Mouse (Mus musculus) Muller cell, postnatal 12 days (primary cell): Measurements from ENCODE around the gene Abhd10.

ENCODE experiments used
- DNase-seq: peaks from one replicate; pipeline ENCODE4 v3.0.0-alpha.2; 2015; ENCODE audit errors: inconsistent ontology term

Gene Abhd10

DNA sequence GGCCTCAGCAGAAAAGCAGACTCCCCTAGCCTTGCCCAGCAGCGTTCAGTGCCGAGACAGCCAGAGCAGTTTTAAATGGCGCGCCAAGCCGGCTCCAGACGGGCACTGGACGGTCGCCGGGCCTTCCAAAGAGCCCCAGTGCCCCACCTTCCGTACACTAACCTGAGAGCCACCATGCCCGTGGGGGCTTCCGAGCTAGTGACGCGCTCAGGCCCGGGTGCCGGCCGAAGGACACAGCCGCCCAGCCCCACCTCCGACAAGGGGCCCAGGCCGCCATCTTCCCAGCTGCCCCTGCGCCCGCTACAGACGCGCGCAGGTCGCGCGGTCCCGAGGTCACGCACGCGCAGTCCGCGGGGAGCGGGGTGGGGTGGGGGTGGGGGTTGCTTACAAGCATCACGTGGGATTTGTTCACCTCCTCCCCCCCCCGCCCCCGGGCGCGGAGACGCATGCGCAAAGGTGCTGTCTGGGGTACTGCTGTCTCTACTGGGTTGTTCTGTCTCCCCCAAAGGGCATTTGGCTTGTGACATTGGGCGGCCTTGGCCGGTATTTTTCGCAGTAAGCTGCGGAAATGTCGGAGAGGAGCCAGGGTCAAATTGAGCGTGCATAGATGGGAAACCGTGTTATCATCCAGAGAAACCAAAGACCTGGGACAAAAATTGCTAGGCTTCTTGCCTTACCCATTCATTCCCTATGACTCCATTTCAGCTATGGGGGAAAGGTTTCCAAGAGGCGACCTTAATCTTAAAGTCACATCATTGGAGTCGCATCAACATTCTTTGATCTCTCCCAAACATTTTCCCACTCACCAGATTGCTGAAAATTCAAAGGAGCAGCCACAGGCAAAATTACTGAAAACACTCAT is at the start of gene Abhd10:
Abhd10 (minus strand) TSS at position 341 of the 862 bp plus-strand sequence.
- peak; percentile 98 for DNase-seq

DNA sequence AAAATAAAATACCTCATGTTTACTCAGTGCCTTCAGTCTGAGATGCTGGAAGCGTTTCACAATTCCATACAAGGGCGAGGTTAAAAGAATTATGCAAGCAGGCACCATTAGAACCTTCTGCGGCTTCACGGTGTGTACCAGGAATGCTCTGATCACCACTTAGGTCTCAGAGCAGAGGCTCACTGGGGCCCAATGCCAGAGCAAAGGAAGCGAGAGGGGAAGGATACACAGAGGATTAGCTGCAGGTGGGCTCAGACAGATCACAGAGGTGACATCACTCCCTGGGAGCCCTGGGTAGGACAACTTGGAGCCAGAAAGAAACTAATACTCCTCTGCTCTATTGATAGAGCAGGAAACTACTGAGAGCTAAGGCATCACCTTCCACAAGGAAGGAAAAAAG is 48.5 kb upstream of the Abhd10 start:
- DNase-seq: peak; percentile 12

DNA sequence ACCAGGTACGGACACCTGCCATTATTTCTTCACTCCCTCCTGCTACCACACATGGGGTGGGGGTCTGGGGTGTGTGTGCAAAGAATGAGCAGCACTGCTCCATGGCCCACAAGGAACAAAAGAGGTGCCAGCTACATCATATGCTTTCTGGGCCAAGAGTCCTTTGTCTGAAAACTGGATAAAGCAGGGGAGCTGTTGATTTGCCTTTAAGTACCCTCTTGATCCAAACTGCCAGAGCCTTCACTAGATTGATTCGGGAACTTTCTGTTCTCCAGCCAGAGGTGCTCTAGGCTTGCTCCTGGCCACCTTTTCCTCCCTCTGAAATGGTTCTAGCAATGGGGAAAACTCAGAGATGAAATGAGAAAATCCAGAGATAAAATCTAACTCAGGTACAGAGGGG is 46.6 kb upstream of the Abhd10 start:
- DNase-seq: no peak

DNA sequence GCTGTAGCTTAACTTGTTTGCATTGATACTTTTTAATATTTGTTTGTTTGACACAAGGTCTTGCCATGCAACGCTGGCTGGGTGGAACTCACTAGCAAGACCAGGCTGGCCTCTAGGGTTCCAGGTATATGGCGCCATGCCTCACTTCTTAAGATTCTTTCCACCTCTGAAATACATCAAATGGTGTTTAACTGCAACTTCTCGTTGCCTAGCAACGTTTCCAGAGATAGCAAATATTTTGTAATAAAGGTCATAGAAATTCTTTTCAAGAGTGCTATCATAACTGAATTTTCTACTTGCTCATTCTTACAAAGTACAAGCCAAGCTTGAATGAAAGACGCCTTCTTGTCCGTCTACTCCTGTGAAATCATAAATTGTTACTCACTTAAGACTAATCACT is 44.9 kb upstream of the Abhd10 start:
- no peak for DNase-seq

DNA sequence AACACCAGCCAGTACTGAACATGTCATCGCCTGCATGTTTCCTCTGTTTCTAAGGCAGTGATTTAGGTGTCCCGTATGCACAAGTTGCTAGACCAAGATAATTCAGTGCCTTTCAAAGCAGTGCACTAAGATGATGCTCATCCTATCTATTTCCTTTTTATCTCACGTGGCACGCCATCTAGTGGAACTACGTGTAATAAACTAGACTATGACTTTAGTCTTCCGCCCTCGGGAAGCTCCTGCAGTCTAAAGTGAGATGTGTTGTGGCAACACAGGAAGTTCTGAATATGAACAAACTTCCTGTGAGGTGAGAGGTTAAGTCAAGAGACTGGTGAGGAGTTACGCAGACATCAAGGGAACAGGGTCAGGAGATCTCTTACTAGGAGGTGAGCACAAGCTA is 43.9 kb upstream of the Abhd10 start:
- DNase-seq: no peak

DNA sequence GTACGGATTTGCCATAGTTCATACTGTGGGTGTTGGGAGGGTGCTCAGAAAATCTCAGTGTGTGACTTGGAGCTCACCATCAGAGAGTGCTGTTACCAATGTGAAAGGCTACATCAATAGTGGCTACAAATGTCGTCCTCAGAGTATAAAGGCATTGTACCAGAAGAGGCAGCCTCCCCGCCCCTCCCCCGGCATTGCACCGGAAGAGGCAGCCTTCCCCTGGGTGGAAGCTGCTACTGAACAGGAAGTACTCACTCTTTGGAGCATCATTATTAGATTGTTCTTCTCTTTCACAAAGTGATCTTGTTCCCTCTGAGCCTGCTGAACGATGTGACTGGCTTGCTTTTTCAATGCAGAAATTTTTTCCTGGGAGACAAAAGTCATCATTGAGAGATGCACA is 37.2 kb upstream of the Abhd10 start:
- DNase-seq: no peak

DNA sequence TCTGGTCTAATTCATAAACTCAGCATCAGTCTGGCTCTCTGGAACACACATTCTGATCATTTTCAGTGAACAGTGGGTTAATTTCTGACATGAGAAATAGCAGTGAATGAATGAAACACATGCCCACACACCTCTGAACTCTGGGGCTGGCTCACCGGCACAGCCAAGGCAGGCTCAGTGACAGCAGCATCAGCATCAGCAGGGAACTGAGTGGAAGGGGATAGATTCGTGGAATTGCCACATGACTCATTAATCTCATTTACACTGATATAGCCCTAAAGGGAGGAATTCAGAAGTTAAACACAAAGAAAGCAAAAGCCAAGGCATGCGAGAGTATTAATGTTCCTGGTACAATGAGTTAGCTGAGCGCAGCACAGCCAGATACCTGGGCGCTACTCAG is 32.1 kb upstream of the Abhd10 start:
- no peak for DNase-seq

DNA sequence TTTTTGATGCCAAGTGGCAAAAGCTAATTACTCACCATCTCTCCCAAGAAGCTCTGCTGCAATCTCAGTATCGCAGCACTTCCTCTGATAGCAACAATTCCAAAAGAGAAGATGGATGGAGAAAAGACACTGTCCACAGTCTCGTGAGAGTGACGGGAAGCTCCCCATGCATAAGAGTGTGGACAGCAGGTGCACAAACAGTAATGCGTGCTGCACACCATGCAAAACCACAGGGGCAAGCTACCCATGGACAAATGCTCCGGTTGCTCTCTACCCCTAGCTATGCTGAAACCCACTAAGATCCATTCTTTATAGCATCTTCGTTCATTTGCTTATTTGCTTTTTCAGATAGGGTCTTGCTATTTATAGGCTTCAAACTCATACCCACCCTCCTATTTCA is 28.2 kb upstream of the Abhd10 start:
- DNase-seq: no peak

DNA sequence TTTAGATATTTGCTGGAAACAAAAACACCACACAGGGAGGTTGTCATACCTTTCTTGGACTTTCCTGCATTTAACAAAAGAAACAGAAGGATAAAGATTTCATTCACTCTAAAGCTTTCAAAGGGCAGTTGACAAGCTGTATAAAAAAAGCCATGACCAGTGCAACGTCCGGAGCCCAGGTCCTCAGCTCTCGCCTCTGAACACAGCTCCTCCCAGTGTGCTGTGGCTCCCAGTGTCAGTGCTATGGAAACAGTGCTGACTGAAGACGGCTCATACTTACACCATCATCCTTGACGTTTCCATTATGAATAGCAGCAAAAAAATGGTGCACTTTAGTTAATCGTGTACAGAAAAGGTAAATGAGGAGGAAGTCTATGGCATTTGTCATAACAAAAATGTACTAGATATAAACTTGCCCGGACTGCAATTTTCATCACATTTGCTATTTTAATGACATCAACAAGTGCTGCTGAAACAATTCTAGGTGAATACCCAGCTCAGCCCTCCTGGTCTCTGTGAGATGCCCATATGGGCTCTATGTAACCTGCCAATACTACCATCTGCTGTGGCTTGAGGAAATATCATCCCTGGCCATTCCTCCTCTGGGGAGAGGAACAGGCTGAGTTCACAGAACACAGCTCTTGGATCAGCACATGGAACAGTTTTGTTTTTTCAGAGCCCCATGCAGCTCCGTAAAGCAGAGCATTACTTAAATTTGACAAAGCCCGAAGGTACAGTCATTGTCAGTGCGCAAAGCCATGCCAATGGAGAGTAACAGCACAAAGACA is 25.3 kb upstream of the Abhd10 start:
- DNase-seq: no peak

DNA sequence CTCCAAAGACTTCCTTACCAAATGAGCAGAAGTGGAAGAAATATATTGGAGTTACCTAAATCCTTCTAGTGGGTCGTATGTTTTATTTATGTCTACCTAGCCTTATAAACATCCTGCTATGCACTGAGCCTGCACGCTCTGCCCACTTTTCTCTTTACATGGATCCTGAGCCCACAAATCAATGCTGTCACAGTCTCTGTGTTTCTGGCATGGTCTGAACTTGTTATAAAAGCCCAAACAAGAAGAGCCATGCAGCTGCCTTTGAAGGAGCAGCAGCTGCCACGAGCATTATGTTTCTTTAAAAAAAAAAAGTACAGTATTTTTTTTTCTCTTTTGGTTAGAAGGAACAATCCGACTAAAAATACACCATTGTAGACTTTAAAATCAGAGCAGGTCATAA is 24.7 kb upstream of the Abhd10 start:
- no peak for DNase-seq

DNA sequence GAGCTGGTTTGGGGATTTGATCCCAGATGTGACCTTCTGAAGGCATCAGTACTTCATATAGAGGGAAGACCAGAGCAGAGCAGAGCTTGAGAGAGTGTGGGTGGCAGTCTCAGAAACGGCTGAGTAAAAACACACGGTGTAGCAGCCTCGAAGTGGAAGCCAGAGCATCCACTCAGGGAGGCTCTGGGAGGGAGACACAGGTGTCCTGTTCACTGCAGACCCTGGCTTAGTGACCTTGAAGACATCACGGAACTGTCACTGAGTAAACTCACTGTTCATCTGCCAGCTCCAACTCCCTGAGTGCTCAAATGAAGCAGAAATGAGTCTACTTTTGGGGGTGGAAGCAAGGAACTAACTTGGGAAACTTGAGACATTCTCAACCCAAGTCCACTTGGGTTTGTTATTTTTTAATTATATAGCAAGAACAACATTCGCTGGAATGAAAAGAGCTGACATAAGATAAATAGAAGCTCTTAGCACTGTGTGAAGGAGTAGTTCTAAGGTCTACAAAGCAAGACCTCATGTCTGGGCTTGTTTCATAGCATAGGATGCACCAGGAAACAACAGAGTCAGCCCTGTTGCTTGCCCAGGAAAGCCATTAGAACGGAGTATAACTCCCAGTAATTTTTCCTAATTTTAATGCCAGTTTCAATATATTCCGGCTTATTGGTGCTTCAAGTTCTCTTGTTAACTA is 23.2 kb upstream of the Abhd10 start:
- no peak for DNase-seq

DNA sequence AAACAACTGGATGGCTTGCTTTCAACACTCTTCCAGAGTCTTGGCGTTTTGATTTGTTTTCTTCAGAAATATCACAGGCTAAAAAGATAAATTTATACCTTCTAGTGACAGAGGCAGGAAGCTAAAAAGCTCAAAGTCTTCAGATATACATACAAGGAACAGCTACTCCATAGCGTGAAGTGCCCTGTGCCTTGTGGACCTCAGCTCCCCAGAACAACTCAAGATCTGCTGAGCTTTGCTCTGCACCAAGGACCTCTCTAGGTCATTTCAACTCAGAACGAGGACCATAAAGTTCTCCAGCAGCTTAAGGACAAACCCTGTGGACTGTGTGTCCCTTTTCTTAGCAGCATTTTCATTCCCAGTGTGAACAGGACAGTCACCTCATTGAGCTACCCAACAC is 22.3 kb upstream of the Abhd10 start:
- DNase-seq: no peak

DNA sequence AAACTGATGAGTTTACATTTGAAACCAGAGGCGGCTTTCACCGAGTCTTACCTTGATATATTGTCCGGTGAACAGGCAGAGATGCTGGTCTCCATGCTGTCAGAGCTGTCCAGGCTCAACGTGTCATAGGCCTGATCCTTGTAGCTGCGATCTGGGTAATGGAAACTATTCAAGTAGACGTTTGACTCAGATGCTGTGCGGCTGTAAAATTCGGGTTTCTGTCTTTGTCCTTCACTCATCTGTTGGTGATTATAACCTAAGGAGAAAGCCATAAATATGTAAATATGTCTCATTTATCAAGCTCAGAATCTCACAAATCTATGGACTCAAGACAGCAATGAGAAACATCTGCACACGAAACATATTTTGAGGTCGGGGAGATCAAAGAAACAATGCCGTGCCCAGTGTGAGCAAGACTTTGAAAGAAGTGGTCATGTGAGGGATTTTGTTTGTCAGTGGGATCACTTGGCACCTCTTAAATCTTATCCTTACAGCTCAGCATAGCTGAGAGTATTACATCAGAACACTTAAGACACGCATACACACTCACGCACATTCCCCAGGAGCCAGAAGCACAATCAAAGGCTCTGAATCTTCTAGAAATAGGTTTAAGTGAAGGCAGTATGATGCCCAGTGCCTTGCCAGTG is 20.2 kb upstream of the Abhd10 start:
- no peak for DNase-seq

DNA sequence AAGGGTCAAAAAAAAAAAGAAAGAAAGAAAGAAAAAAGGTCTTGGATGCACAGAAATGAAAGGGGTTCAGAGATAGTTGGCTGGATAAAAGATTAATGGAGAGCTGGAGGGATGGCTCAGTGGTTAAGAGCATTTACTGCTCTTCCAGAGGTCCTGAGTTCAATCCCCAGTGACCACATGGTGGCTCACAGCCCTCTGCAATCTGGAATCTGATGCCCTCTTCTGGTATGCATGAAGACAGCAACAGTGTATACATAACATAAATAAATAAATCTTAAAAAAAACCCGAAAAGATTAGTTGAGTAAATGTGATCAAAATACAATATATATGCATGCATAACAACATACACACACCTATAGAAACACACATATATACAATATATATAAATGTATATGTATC is 18.7 kb upstream of the Abhd10 start:
- no peak for DNase-seq

DNA sequence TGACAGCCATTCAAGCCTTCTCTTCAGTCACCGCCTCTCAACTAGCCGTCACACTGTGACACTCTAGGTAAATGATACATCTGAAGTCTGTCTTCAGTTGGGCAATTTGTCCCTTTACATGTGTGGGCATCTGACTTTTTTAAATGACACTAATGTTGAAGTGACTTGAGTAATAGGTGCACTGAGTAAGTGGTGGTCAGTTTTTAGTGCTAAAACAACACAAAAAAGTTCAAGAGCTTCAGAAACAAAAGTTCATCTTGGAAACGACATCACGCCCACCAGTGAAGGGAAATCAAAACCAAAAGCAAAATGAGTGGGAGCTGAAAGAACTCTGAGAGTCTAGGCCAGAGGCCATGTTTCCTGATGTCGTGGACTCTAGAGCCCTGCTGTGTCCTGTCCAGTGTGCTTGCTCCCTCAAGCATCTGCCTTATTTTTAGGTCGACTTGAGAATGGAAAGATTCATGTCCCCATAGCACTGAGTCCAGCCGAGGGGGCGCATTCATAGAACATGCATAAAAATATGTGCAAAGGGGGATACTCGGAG is 16.0 kb upstream of the Abhd10 start:
- DNase-seq: no peak

DNA sequence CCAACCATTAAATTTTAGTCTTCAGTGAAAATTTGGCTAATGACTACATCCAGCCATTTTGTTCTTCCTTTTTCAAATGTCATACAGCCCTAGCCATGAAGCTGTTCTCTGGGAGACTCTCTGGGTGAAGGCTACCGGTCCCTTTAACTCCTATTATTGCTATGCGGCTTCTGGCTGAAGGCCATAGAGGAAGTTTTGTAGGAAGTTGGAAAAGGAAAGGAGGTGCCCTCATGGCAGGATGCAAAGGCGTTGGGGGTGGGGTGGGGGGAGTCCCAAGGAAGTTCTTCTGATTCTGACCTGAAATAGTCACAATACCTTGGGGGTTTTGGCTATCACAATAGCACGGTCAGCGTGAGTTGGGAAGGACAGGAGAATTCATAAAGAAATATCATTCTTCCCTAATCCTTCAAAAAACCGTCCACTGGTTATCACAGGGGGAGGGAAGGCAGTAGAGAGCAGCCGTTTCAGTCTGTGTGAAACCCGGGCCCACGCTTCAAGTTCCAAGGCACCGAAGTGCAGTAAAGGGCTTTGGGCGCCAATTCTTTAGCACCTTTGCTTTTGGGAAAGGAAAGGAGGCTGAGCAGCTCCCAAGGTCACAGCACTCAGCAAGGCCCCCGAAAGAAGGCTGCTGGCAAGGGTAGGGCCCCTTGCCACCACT is 14.8 kb upstream of the Abhd10 start:
- no peak for DNase-seq

DNA sequence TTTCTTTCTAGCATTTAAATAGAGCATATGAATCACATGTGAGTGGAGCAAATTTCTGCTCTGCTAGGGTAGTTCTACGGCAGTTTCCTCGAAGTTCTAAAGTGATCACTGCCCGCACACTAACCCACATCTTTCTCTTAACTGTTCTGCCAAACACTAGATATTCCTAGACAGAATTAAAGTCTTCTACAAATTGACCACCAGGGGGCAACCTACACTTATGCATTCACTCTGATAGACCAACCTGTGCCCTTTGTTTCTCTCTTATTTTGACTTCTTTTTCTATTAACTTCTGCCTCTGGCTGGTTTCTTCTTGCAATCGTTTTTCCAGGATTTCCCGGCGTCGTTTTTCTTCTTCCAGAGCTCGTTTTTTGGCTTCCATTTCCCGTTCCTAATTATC is 14.1 kb upstream of the Abhd10 start:
- DNase-seq: peak; percentile 35

DNA sequence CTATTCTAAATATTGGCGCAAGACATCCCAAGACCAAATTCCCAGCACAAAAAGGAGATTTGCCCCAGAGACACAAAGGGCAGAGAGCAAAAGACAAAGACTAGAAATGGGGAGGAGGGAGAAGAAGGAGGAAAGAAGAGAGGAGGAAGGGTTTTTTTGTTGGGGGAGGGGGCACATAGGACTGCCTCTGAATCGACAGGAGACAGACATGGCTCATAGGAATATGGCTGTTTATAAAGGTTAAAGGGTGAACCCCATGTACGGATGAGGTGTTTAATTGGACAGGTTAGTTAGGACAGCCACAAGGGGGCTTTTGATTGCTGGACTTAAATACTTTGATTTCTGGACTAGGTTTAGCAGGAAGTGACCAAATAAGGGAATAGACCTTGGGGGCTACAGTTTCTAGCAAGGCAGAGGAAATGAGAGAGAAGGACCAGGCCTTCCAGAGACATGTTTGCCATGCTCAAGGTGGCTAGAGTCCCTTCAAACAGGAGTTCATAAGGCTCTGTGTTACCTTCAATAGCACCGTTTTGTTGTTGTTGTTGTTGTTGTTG is 913 bp upstream of the Abhd10 start:
- DNase-seq: no peak

DNA sequence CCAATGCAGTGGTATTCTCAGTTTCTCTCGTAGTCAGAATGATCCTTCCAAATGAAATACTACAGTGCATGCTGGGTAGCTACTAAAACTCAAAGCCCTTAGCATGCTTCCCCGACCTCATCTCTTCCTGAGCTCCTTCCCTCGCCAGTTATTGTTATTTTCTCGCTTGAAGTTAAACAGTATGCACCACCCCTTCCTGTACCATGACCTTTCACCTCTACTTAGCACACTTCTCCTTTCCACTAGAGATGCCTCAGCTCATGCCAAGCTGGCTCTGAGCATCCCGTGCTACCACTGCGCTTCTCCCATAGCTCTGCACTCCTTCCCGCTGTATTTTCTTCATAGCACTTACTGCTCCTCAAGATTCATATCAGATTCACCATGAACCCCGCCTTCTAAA is 4.9 kb downstream of the Abhd10 start:
- DNase-seq: no peak

DNA sequence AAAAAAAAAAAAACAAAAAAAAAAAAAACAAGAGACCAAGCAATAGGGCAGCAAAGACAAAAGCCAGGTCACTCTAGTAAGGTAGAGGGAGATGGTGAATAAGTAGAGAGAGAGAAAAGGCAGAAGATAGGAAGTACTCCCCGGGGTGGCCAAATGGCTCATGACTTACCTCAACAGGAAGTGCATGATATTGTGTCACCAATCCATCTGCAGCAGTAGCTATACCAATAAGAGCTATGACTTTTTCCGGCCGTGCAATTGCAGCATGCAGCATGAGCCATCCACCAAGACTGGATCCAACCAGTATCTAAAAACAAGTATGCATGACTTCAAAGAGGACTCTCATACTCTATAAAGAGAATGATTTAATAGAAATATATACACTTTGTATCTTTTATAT is 6.0 kb downstream of the Abhd10 start:
- no peak for DNase-seq

DNA sequence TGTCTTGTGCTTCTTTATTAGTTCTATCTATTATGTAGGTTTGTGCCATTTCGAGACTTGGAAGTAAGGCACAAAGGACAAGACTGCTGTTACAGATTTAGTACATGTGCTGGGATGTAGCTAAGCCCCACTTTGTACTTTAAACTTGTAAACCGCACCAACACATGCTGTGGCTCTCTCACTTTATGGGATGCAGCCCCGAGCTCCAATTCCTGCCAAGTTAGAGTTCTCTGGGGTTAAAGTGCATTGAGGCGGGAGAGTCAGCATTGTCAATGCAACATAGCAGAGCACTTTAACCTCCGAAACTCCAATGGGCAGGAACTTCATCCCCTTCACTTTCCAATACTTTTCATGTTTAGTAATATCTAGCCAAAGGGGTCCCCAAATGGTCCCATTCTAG is 13.6 kb downstream of the Abhd10 start:
- no peak for DNase-seq
